Mouse (Mus musculus): Measurements from ENCODE around the gene Ist1. TPM values are rescaled to one million over a fixed set of nuclear protein-coding genes. Genes with fewer than 3 reads are reported as not detected.

Gene Ist1
- polyA plus RNA-seq, 1 experiment, result 80.4 TPM

DNA sequence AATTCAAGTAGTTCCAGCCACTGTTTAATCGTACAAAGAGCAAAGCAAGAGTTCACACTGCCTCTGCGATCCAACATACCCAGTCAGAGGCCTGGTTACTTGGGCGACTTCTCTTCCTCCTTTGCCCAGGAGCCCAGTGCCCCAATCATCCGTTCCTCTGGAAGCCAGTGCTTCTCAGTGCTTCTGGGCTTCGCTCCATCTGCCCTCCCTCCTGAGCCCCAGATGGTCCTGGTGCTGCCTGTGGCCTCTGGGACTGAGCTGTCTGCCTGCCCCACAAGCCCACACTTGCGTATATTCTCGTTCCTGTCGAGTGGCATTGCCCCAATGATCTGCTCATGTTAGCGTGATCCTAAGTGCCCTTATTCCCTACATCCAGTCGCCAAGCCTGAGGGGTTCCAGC is 42.3 kb downstream of the Ist1 start:
- TF ChIP-seq POLR2A (IDR thresholded peaks at IDR 0.05; ENCODE audit: insufficient read depth, low read length) (no peak), EP300 (IDR thresholded peaks at IDR 0.05; ENCODE audit: insufficient read depth, low read depth, low read length) (no peak), CTCF (IDR thresholded peaks at IDR 0.05; ENCODE audit: low read depth, low read length) (no peak)
- H3K4me1 ChIP-seq (ENCODE audit: control insufficient read depth, insufficient read depth, low read length), result no peaks in the 10 kb centered on the region

DNA sequence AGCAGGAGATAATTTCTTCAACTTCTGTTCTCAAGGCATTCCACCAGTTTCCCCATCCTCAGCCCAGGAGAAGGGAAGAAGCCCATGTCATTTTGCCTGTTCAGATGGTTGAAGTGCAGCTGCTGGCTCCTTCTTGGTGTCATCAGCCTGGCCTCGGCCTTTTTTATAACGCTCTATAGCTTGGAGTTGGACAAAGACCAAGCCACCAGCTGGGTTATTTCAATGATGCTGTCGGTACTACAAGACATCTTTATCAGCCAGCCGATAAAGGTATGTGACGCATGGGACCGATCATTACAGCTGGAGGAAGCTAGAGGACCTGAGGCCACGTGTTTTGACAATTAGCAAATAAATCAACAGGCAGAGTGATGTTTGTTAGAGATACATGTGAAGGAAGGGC is 44.6 kb downstream of the Ist1 start:
- Histone ChIP-seq H3K27me3 (ENCODE audit: control insufficient read depth, insufficient read depth, low read length, poor library complexity, severe bottlenecking) (no peaks in the 10 kb centered on the region), H3K4me3 (ENCODE audit: low read depth, low read length) (no peak overlapping the region), H3K4me1 (ENCODE audit: control insufficient read depth, insufficient read depth, low read length) (no peaks in the 10 kb centered on the region), H3K27ac (ENCODE audit: insufficient read depth, low read length) (no peak overlapping the region), H3K9me3 (replicated peaks; ENCODE audit: control insufficient read depth, insufficient read depth, low read length, poor library complexity, severe bottlenecking) (no peaks in the 10 kb centered on the region), H3K36me3 (ENCODE audit: control insufficient read depth, insufficient read depth, low read length, poor library complexity, severe bottlenecking) (no peaks in the 10 kb centered on the region), H3K9ac (ENCODE audit: low read depth, poor library complexity, severe bottlenecking) (no peak overlapping the region)
- TF ChIP-seq EP300 (IDR thresholded peaks at IDR 0.05; ENCODE audit: insufficient read depth, low read depth, low read length), result no peak
- no peak for TF ChIP-seq POLR2A (IDR thresholded peaks at IDR 0.05; ENCODE audit: insufficient read depth, low read length)
- TF ChIP-seq CTCF (IDR thresholded peaks at IDR 0.05; ENCODE audit: low read depth, low read length), result no peak

More for the DNA sequence above, 42.3 kb downstream of the Ist1 start:
- H3K9ac ChIP-seq (ENCODE audit: low read depth, poor library complexity, severe bottlenecking), result no peak overlapping the region
- no peaks in the 10 kb centered on the region for H3K36me3 ChIP-seq (ENCODE audit: control insufficient read depth, insufficient read depth, low read length, poor library complexity, severe bottlenecking)
- no peak overlapping the region for H3K4me3 ChIP-seq (ENCODE audit: low read depth, low read length)
- no peaks in the 10 kb centered on the region for H3K27me3 ChIP-seq (ENCODE audit: control insufficient read depth, insufficient read depth, low read length, poor library complexity, severe bottlenecking)
- H3K9me3 ChIP-seq (replicated peaks; ENCODE audit: control insufficient read depth, insufficient read depth, low read length, poor library complexity, severe bottlenecking), result no peaks in the 10 kb centered on the region
- H3K27ac ChIP-seq (ENCODE audit: insufficient read depth, low read length), result no peak overlapping the region

DNA sequence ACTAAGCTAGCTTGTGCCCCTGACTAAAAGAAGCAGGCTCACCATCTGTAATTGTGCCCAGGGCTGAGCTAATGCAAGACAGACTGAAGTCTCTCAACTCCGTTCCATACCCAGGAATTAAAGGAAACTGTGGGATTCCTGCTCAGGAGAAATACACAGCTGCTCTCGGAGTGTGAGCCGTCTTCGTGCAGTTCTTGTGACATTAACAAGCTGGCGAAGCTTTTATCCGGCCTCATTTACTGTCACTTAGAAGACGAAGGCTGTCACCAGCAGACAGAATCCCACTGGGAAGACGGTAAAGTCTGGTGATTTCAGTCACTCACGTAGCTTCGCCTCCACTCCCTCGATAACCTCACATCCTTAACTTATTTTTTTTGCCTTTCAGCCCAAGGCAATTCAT is 45.7 kb downstream of the Ist1 start:
- H3K9ac ChIP-seq (ENCODE audit: low read depth, poor library complexity, severe bottlenecking), result no peak overlapping the region
- H3K4me1 ChIP-seq (ENCODE audit: control insufficient read depth, insufficient read depth, low read length), result no peaks in the 10 kb centered on the region
- H3K36me3 ChIP-seq (ENCODE audit: control insufficient read depth, insufficient read depth, low read length, poor library complexity, severe bottlenecking), result no peaks in the 10 kb centered on the region
- no peaks in the 10 kb centered on the region for H3K9me3 ChIP-seq (replicated peaks; ENCODE audit: control insufficient read depth, insufficient read depth, low read length, poor library complexity, severe bottlenecking)
- no peak overlapping the region for H3K27ac ChIP-seq (ENCODE audit: insufficient read depth, low read length)
- H3K4me3 ChIP-seq (ENCODE audit: low read depth, low read length), result no peak overlapping the region
- H3K27me3 ChIP-seq (ENCODE audit: control insufficient read depth, insufficient read depth, low read length, poor library complexity, severe bottlenecking), result peaks cover 2% of the 10 kb centered on the region
- no peak for TF ChIP-seq CTCF (IDR thresholded peaks at IDR 0.05; ENCODE audit: low read depth, low read length)
- TF ChIP-seq POLR2A (IDR thresholded peaks at IDR 0.05; ENCODE audit: insufficient read depth, low read length), result no peak
- no peak for TF ChIP-seq EP300 (IDR thresholded peaks at IDR 0.05; ENCODE audit: insufficient read depth, low read depth, low read length)

DNA sequence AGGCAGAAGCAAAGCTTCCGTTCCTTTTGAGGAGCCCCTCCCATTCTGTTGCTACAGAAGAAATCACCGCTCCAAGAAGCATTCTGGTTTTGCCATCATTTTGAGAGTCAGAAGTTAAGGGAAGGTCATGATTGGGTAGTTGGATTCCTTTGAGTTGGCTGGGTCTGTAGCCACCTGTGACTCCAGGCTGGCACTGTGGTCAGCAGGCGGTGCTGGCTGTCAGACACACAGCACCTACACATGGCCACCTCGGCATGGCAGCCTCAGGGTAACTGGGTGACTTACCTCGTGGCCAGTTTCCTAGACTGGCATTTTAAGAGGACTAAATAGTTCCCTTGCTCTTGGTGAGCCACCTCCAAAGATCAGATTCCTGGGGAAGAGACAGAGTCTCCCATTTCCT is 51.8 kb downstream of the Ist1 start:
- no peak overlapping the region for H3K27ac ChIP-seq (ENCODE audit: insufficient read depth, low read length)
- no peaks in the 10 kb centered on the region for H3K9me3 ChIP-seq (replicated peaks; ENCODE audit: control insufficient read depth, insufficient read depth, low read length, poor library complexity, severe bottlenecking)
- H3K4me3 ChIP-seq (ENCODE audit: low read depth, low read length), result no peak overlapping the region
- H3K9ac ChIP-seq (ENCODE audit: low read depth, poor library complexity, severe bottlenecking), result no peak overlapping the region
- H3K4me1 ChIP-seq (ENCODE audit: control insufficient read depth, insufficient read depth, low read length), result no peaks in the 10 kb centered on the region
- no peaks in the 10 kb centered on the region for H3K36me3 ChIP-seq (ENCODE audit: control insufficient read depth, insufficient read depth, low read length, poor library complexity, severe bottlenecking)
- H3K27me3 ChIP-seq (ENCODE audit: control insufficient read depth, insufficient read depth, low read length, poor library complexity, severe bottlenecking), result peaks cover 2% of the 10 kb centered on the region
- no peak for TF ChIP-seq POLR2A (IDR thresholded peaks at IDR 0.05; ENCODE audit: insufficient read depth, low read length)
- no peak for TF ChIP-seq EP300 (IDR thresholded peaks at IDR 0.05; ENCODE audit: insufficient read depth, low read depth, low read length)
- TF ChIP-seq CTCF (IDR thresholded peaks at IDR 0.05; ENCODE audit: low read depth, low read length), result no peak

GRCm38 (mm10) chr8:109640410-109640809 is 52.6 kb downstream of the Ist1 start:
- Histone ChIP-seq H3K27ac (ENCODE audit: insufficient read depth, low read length) (no peak overlapping the region), H3K4me3 (ENCODE audit: low read depth, low read length) (no peak overlapping the region), H3K36me3 (ENCODE audit: control insufficient read depth, insufficient read depth, low read length, poor library complexity, severe bottlenecking) (no peaks in the 10 kb centered on the region), H3K9ac (ENCODE audit: low read depth, poor library complexity, severe bottlenecking) (no peak overlapping the region), H3K4me1 (ENCODE audit: control insufficient read depth, insufficient read depth, low read length) (no peaks in the 10 kb centered on the region), H3K9me3 (replicated peaks; ENCODE audit: control insufficient read depth, insufficient read depth, low read length, poor library complexity, severe bottlenecking) (no peaks in the 10 kb centered on the region), H3K27me3 (ENCODE audit: control insufficient read depth, insufficient read depth, low read length, poor library complexity, severe bottlenecking) (peaks cover 2% of the 10 kb centered on the region)
- TF ChIP-seq POLR2A (IDR thresholded peaks at IDR 0.05; ENCODE audit: insufficient read depth, low read length) (no peak), CTCF (IDR thresholded peaks at IDR 0.05; ENCODE audit: low read depth, low read length) (no peak), EP300 (IDR thresholded peaks at IDR 0.05; ENCODE audit: insufficient read depth, low read depth, low read length) (no peak)

GRCm38 (mm10) chr8:109638851-109639250 is 54.2 kb downstream of the Ist1 start:
- Histone ChIP-seq H3K27me3 (ENCODE audit: control insufficient read depth, insufficient read depth, low read length, poor library complexity, severe bottlenecking) (peaks cover 2% of the 10 kb centered on the region), H3K9ac (ENCODE audit: low read depth, poor library complexity, severe bottlenecking) (no peak overlapping the region), H3K27ac (ENCODE audit: insufficient read depth, low read length) (no peak overlapping the region), H3K4me3 (ENCODE audit: low read depth, low read length) (no peak overlapping the region), H3K9me3 (replicated peaks; ENCODE audit: control insufficient read depth, insufficient read depth, low read length, poor library complexity, severe bottlenecking) (no peaks in the 10 kb centered on the region), H3K4me1 (ENCODE audit: control insufficient read depth, insufficient read depth, low read length) (no peaks in the 10 kb centered on the region), H3K36me3 (ENCODE audit: control insufficient read depth, insufficient read depth, low read length, poor library complexity, severe bottlenecking) (no peaks in the 10 kb centered on the region)
- no peak for TF ChIP-seq POLR2A (IDR thresholded peaks at IDR 0.05; ENCODE audit: insufficient read depth, low read length)
